ENCODE assay signal across 9 mouse cellular contexts in genomic region chr4:114406355-114407101, GRCm38 (mm10). TPM values are rescaled to one million over a fixed set of nuclear protein-coding genes. Genes with fewer than 3 reads are reported as not detected.
DNase-seq lines count a peak whose midpoint lies in the region; ATAC-seq lines count a peak whose summit lies in the region.
"Had no signal": no experiment of that assay in that cellular context is flagged by ENCODE, and none has a peak within 500 bp of the region (broad histone marks: within the 10 kb centered on the region; RNA-seq: fewer than 3 reads in every experiment).

Gene Trabd2b, plus strand, starts transcription at chr4:114406724.

- no peaks in the 10 kb centered on the region for H3K36me3 ChIP-seq in heart, embryonic 11.5 days (ENCODE audit: control insufficient read depth, insufficient read depth, low read length)
- H3K36me3 ChIP-seq in kidney, embryonic 14.5 days (ENCODE audit: control insufficient read depth, insufficient read depth, low read length): no peaks in the 10 kb centered on the region
- no peaks in the 10 kb centered on the region for H3K36me3 ChIP-seq in midbrain, embryonic 14.5 days (ENCODE audit: control insufficient read depth, insufficient read depth, low read length)

- H3K4me3 ChIP-seq in heart, embryonic 11.5 days (ENCODE audit: low read depth, low read length): peak within 1 kb of the TSS; percentile 63
- H3K4me3 ChIP-seq in kidney, embryonic 14.5 days (ENCODE audit: low read length): peak within 1 kb of the TSS; percentile 63
- H3K4me3 ChIP-seq in midbrain, embryonic 14.5 days (replicated peaks; ENCODE audit: low read depth, low read length): peak within 1 kb of the TSS; percentile 56

- H3K4me1 ChIP-seq in heart, embryonic 11.5 days (ENCODE audit: control insufficient read depth, insufficient read depth, low read length): peaks cover 18% of the 10 kb centered on the region
- H3K4me1 ChIP-seq in kidney, embryonic 14.5 days (ENCODE audit: control insufficient read depth, insufficient read depth, low read length): peaks cover 33% of the 10 kb centered on the region
- H3K4me1 ChIP-seq in midbrain, embryonic 14.5 days (ENCODE audit: control insufficient read depth, insufficient read depth, low read length): peaks cover 21% of the 10 kb centered on the region

- ATAC-seq in heart, embryonic 11.5 days (replicated peaks; ENCODE audit: insufficient number of reproducible peaks, low FRiP score, low TSS enrichment): peak; percentile 3; the same call in 1 of the 2 replicates
- ATAC-seq in kidney, embryonic 14.5 days (ENCODE audit: low FRiP score, low TSS enrichment): peak; percentile 36
- ATAC-seq in midbrain, embryonic 14.5 days (ENCODE audit: low FRiP score, low TSS enrichment): peak; percentile 36

- under 1% methylated on average over 53 of the region's 61 CpGs for WGBS in heart, embryonic 11.5 days (ENCODE audit: insufficient replicate concordance)
- 1% methylated on average over 48 of the region's 61 CpGs for WGBS in kidney, embryonic 14.5 days
- WGBS in midbrain, embryonic 14.5 days: under 1% methylated on average over 57 of the region's 61 CpGs

- H3K27me3 ChIP-seq in heart, embryonic 11.5 days (ENCODE audit: control insufficient read depth, insufficient read depth, low read length): peaks cover 69% of the 10 kb centered on the region
- H3K27me3 ChIP-seq in kidney, embryonic 14.5 days (ENCODE audit: control insufficient read depth, insufficient read depth, low read length): no peaks in the 10 kb centered on the region
- H3K27me3 ChIP-seq in midbrain, embryonic 14.5 days (ENCODE audit: control insufficient read depth, insufficient read depth, low read length): peaks cover 27% of the 10 kb centered on the region; the same call in 1 of the 2 replicates

- DNase-seq in left cerebral cortex, postnatal 4 days: peak; percentile 42
- DNase-seq in left cerebral cortex, postnatal 25 days (ENCODE audit: low spot score in 2 of 2): no peak
- DNase-seq in adrenal gland, postnatal 36 days: peak; percentile 13 to 27
- peak; percentile 26 for DNase-seq in midbrain, embryonic 14.5 days
- DNase-seq in ovary, postnatal 14 days (ENCODE audit: low spot score): no peak
- DNase-seq in urinary bladder, postnatal 25 days (ENCODE audit: low spot score): no peak

- no peaks in the 10 kb centered on the region for H3K9me3 ChIP-seq in heart, embryonic 11.5 days (replicated peaks; ENCODE audit: control insufficient read depth, low read length)
- H3K9me3 ChIP-seq in kidney, embryonic 14.5 days (ENCODE audit: control insufficient read depth, low read length): no peaks in the 10 kb centered on the region
- H3K9me3 ChIP-seq in midbrain, embryonic 14.5 days (ENCODE audit: control insufficient read depth, low read length): no peaks in the 10 kb centered on the region

- intact Hi-C loops in left cerebral cortex, postnatal 4 days (cut with DNase I): no loop called here
- intact Hi-C loops in left cerebral cortex, postnatal 25 days (cut with DNase I): loop anchor here (5.0 kb wide), 2 partner anchors 36 to 231 kb away; no protein-coding TSS in a partner anchor

- H3K4me2 ChIP-seq in heart, embryonic 11.5 days: peak within 1 kb of the TSS; percentile 79
- H3K4me2 ChIP-seq in kidney, embryonic 14.5 days (replicated peaks; ENCODE audit: low read depth, low read length): peak within 1 kb of the TSS; percentile 58
- peak within 1 kb of the TSS; percentile 86 for H3K4me2 ChIP-seq in midbrain, embryonic 14.5 days (ENCODE audit: low read length)

- H3K27ac ChIP-seq in heart, embryonic 11.5 days (ENCODE audit: low read depth, low read length): peak within 1 kb of the TSS; percentile 71
- H3K27ac ChIP-seq in kidney, embryonic 14.5 days (ENCODE audit: low read depth, low read length): peak within 1 kb of the TSS; percentile 65
- peak within 1 kb of the TSS; percentile 64; the same call in 1 of the 2 replicates for H3K27ac ChIP-seq in midbrain, embryonic 14.5 days (replicated peaks; ENCODE audit: low read depth, low read length)

- peak within 1 kb of the TSS; percentile 75 for H3K9ac ChIP-seq in heart, embryonic 11.5 days (ENCODE audit: low read depth, low read length)
- H3K9ac ChIP-seq in kidney, embryonic 14.5 days (ENCODE audit: low read depth, low read length): peak within 1 kb of the TSS; percentile 58
- H3K9ac ChIP-seq in midbrain, embryonic 14.5 days (replicated peaks; ENCODE audit: low read length): peak within 1 kb of the TSS; percentile 47

RNA-seq across cellular contexts. Expression of gene Trabd2b, which starts in this region (rescaled TPM):
- 1 to 10 TPM; 2.2 to 2.7 TPM for total RNA-seq in left cerebral cortex, postnatal 4 days (2021)
- total RNA-seq in left cerebral cortex, postnatal 25 days (2021): 1 to 10 TPM; 4.3 to 5.2 TPM
- 1 to 10 TPM; 1.3 to 2.2 TPM for total RNA-seq in adrenal gland, postnatal 36 days (2021)
- polyA plus RNA-seq in heart, embryonic 11.5 days (2014; fragmentation: Nextera tagmentation; extraction: Ambion mirVana): 1.5 and 1.7 TPM in 2 replicates
- 4.1 and 5.0 TPM in 2 replicates for polyA plus RNA-seq in kidney, embryonic 14.5 days (2014; fragmentation: Nextera tagmentation; extraction: Ambion mirVana)
- 0.34 and 0.79 TPM in 2 replicates for polyA plus RNA-seq in midbrain, embryonic 14.5 days (2014; fragmentation: Nextera tagmentation; extraction: Ambion mirVana)
- total RNA-seq: neutrophil, adult 5-6 weeks had no signal

Comparison
In these comparisons a context has a peak if more than half of its experiments do, and no peak if none do; other contexts are left out.
1. DNase-seq: peak in left cerebral cortex, postnatal 4 days (single experiment) and adrenal gland, postnatal 36 days (2 of 2); none in left cerebral cortex, postnatal 25 days (0 of 2), ovary, postnatal 14 days (single experiment) and urinary bladder, postnatal 25 days (single experiment).
2. Peak in DNase-seq, ATAC-seq, H3K4me3 ChIP-seq, H3K27ac ChIP-seq, H3K9ac ChIP-seq and H3K4me2 ChIP-seq in midbrain, embryonic 14.5 days; RNA of the gene not detected or under 1 TPM.
3. Peak in every context shown above with its lines, with median percentiles within 50 percentile points of each other: ATAC-seq, H3K27ac ChIP-seq, H3K4me2 ChIP-seq, H3K4me3 ChIP-seq and H3K9ac ChIP-seq.